Mouse (Mus musculus) thymus, adult 2 months (tissue): ENCODE data around the gene 1600014C23Rik.

ENCODE experiments used
- CTCF ChIP-seq: fragments of 200-500 bp; IDR thresholded peaks from 2 replicates; pipeline ENCODE4 v1.5.1; 2012; ENCODE audit warnings: mild to moderate bottlenecking, control low read depth, low read length, moderate library complexity, borderline replicate concordance; ENCODE audit not compliant: control insufficient read depth, poor library complexity, insufficient read depth; ENCODE audit errors: extremely low read depth
- POLR2A ChIP-seq: fragments of 200-500 bp; IDR thresholded peaks from 2 replicates; pipeline ENCODE4 v1.6.1; 2012; ENCODE audit warnings: mild to moderate bottlenecking, low read length, control low read depth, moderate library complexity; ENCODE audit not compliant: control insufficient read depth, poor library complexity, insufficient read depth; ENCODE audit errors: extremely low read depth

- no peak for TF ChIP-seq CTCF
- no peak for TF ChIP-seq POLR2A
Measured at GRCm38 (mm10) chr17:45730696-45731095, 2.9 kb downstream of the 1600014C23Rik start.
